In the genomic region with DNA sequence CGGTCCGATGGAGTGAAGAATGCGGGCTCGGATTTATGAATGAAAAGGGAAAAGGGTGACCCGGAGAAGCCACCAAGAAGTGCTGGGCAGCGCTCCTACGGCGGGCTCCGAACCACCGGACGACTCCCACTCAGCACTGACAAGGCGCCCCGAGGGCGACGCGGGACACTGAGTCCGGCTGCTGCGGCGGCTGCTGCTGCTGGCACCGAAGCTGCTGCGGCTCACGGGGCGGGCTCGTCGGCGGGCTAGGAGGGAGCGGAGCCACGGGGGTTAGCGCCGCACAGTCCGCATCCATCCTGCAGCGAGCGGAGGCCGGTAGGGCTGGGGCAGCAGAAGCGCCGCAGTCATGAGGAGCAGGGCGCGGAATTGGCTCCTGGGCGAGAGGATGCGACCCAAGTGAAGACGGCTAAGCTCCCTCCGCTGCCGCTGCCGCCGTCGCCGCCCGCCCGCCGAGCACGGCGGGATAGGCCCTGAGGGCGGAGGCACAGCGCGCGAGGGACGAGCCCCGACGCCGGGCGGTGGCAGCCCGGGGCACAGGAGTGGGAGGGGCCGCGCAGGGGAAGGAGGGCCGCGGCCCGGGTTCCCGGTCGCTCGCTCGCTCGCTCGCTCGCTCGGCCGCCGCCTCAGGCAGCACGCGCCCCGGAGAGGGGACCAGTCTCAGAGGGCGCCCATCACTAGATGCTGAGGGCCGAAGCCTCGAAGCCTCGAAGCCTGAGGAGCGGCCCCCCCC, we compare ENCODE assay signal across 8 mouse cellular contexts. TPM values are rescaled to one million over a fixed set of nuclear protein-coding genes. Genes with fewer than 3 reads are reported as not detected.
DNase-seq lines count a peak whose midpoint lies in the region; ATAC-seq lines count a peak whose summit lies in the region.

No protein-coding gene starts in this region.

- H3K27me3 ChIP-seq in embryonic facial prominence, embryonic 14.5 days (replicated peaks; ENCODE audit: control insufficient read depth, insufficient read depth, low read length), result no peaks in the 10 kb centered on the region
- no peaks in the 10 kb centered on the region for H3K27me3 ChIP-seq in heart, embryonic 10.5 days (ENCODE audit: insufficient read depth, poor library complexity, severe bottlenecking)
- no peaks in the 10 kb centered on the region for H3K27me3 ChIP-seq in kidney, embryonic 16.5 days (ENCODE audit: insufficient read depth, low read length)
- no peaks in the 10 kb centered on the region for H3K27me3 ChIP-seq in liver, embryonic 11.5 days (replicated peaks; ENCODE audit: control insufficient read depth, insufficient read depth, low read length)
- no peaks in the 10 kb centered on the region for H3K27me3 ChIP-seq in stomach, embryonic 14.5 days (ENCODE audit: control insufficient read depth, insufficient read depth, low read length)

- H3K36me3 ChIP-seq in embryonic facial prominence, embryonic 14.5 days (ENCODE audit: control insufficient read depth, insufficient read depth, low read length), result peaks cover 11% of the 10 kb centered on the region
- peaks cover 17% of the 10 kb centered on the region for H3K36me3 ChIP-seq in heart, embryonic 10.5 days
- no peaks in the 10 kb centered on the region for H3K36me3 ChIP-seq in kidney, embryonic 16.5 days (ENCODE audit: insufficient read depth, low read length)
- peaks cover 4% of the 10 kb centered on the region; the same call in 1 of the 2 replicates for H3K36me3 ChIP-seq in liver, embryonic 11.5 days (ENCODE audit: control insufficient read depth, insufficient read depth, low read length)
- H3K36me3 ChIP-seq in stomach, embryonic 14.5 days (ENCODE audit: control insufficient read depth, insufficient read depth, low read length), result no peaks in the 10 kb centered on the region

- H3K27ac ChIP-seq in embryonic facial prominence, embryonic 14.5 days (replicated peaks; ENCODE audit: low read depth, low read length), result peak overlapping the region; percentile 98
- H3K27ac ChIP-seq in heart, embryonic 10.5 days, result peak overlapping the region; percentile 98
- H3K27ac ChIP-seq in kidney, embryonic 16.5 days (ENCODE audit: low read length), result peak overlapping the region; percentile 99
- H3K27ac ChIP-seq in liver, embryonic 11.5 days (ENCODE audit: low read depth, low read length), result peak overlapping the region; percentile 94
- H3K27ac ChIP-seq in stomach, embryonic 14.5 days (ENCODE audit: low read length), result peak overlapping the region; percentile 99

- H3K4me2 ChIP-seq in embryonic facial prominence, embryonic 14.5 days (ENCODE audit: low read depth, low read length), result peak overlapping the region; percentile 88
- H3K4me2 ChIP-seq in kidney, embryonic 16.5 days (replicated peaks; ENCODE audit: low read depth, low read length), result peak overlapping the region; percentile 62
- peak overlapping the region; percentile 99 for H3K4me2 ChIP-seq in liver, embryonic 11.5 days
- peak overlapping the region; percentile 93 for H3K4me2 ChIP-seq in stomach, embryonic 14.5 days (replicated peaks; ENCODE audit: low read depth, low read length)

- H3K9me3 ChIP-seq in embryonic facial prominence, embryonic 14.5 days (ENCODE audit: control insufficient read depth, low read length), result no peaks in the 10 kb centered on the region
- no peaks in the 10 kb centered on the region for H3K9me3 ChIP-seq in heart, embryonic 10.5 days
- no peaks in the 10 kb centered on the region for H3K9me3 ChIP-seq in kidney, embryonic 16.5 days (ENCODE audit: low read length)
- no peaks in the 10 kb centered on the region for H3K9me3 ChIP-seq in liver, embryonic 11.5 days (ENCODE audit: control insufficient read depth, low read length)
- H3K9me3 ChIP-seq in stomach, embryonic 14.5 days (ENCODE audit: control insufficient read depth, low read depth, low read length), result no peaks in the 10 kb centered on the region

- peak overlapping the region; percentile 88 for H3K4me3 ChIP-seq in embryonic facial prominence, embryonic 14.5 days (ENCODE audit: low read depth, low read length)
- peak overlapping the region; percentile 97 for H3K4me3 ChIP-seq in heart, embryonic 10.5 days
- H3K4me3 ChIP-seq in kidney, embryonic 16.5 days (ENCODE audit: low read length), result peak overlapping the region; percentile 93
- H3K4me3 ChIP-seq in liver, embryonic 11.5 days (ENCODE audit: low read depth, low read length), result peak overlapping the region; percentile 94
- H3K4me3 ChIP-seq in stomach, embryonic 14.5 days (ENCODE audit: low read depth, low read length), result peak overlapping the region; percentile 90

- peak; percentile 62 for DNase-seq in layer of hippocampus, adult 11-12 months (ENCODE audit: low spot score)
- DNase-seq in layer of hippocampus, adult 9-10 months (ENCODE audit: low spot score), result no peak
- DNase-seq in embryonic facial prominence, embryonic 14.5 days (ENCODE audit: low spot score), result peak; percentile 84
- DNase-seq in heart, embryonic 10.5 days (ENCODE audit: low spot score), result peak; percentile 88
- peak; percentile 91 for DNase-seq in liver, embryonic 11.5 days (ENCODE audit: low spot score)
- peak; percentile 83 for DNase-seq in naive thymus-derived CD4-positive, alpha-beta T cell, adult 2 months (ENCODE audit: low read depth)

- peaks cover 14% of the 10 kb centered on the region for H3K4me1 ChIP-seq in embryonic facial prominence, embryonic 14.5 days (ENCODE audit: control insufficient read depth, insufficient read depth, low read length)
- 0 out of 2 replicates have a peak, but pooled peaks cover 2% of the 10 kb centered on the region for H3K4me1 ChIP-seq in heart, embryonic 10.5 days
- H3K4me1 ChIP-seq in kidney, embryonic 16.5 days (ENCODE audit: insufficient read depth, low read length), result peaks cover 10% of the 10 kb centered on the region
- peaks cover 12% of the 10 kb centered on the region for H3K4me1 ChIP-seq in liver, embryonic 11.5 days (replicated peaks; ENCODE audit: control insufficient read depth, insufficient read depth, low read length)
- peaks cover 11% of the 10 kb centered on the region for H3K4me1 ChIP-seq in stomach, embryonic 14.5 days (ENCODE audit: control insufficient read depth, insufficient read depth, low read length)

- WGBS in embryonic facial prominence, embryonic 14.5 days, result under 1% methylated on average over 22 of the region's 85 CpGs
- under 1% methylated on average over 74 of the region's 85 CpGs for WGBS in heart, embryonic 10.5 days
- under 1% methylated on average over 66 of the region's 85 CpGs for WGBS in kidney, embryonic 16.5 days
- WGBS in liver, embryonic 11.5 days, result 2% methylated on average over 80 of the region's 85 CpGs
- WGBS in stomach, embryonic 14.5 days, result under 1% methylated on average over 56 of the region's 85 CpGs

- peak; percentile 66 for ATAC-seq in embryonic facial prominence, embryonic 14.5 days (ENCODE audit: low read depth)
- ATAC-seq in kidney, embryonic 16.5 days (ENCODE audit: low FRiP score, low TSS enrichment), result peak; percentile 84
- ATAC-seq in liver, embryonic 11.5 days (replicated peaks; ENCODE audit: low FRiP score), result peak; percentile 84
- ATAC-seq in stomach, embryonic 14.5 days (ENCODE audit: insufficient number of reproducible peaks, insufficient read depth, low FRiP score, low read depth), result peak; percentile 77

- H3K9ac ChIP-seq in embryonic facial prominence, embryonic 14.5 days (ENCODE audit: low read depth, low read length), result peak overlapping the region; percentile 81
- H3K9ac ChIP-seq in kidney, embryonic 16.5 days (replicated peaks; ENCODE audit: low read length), result peak overlapping the region; percentile 94
- peak overlapping the region; percentile 81 for H3K9ac ChIP-seq in liver, embryonic 11.5 days (ENCODE audit: low read depth, low read length)
- peak overlapping the region; percentile 87 for H3K9ac ChIP-seq in stomach, embryonic 14.5 days (replicated peaks; ENCODE audit: low read depth, low read length)

RNA-seq across cellular contexts. Expression of a gene that starts 0.7 kb away (rescaled TPM):
- polyA plus RNA-seq in embryonic facial prominence, embryonic 14.5 days (2014; fragmentation: Nextera tagmentation; extraction: Ambion mirVana), result 73.3 and 83.9 TPM in 2 replicates
- polyA plus RNA-seq in heart, embryonic 10.5 days (2016; fragmentation: Nextera tagmentation; extraction: Ambion mirVana), result 68.6 and 71.9 TPM in 2 replicates
- 40.7 and 57.0 TPM in 2 replicates for polyA plus RNA-seq in kidney, embryonic 16.5 days (2015; fragmentation: Nextera tagmentation; extraction: Ambion mirVana)
- 46.6 and 55.2 TPM in 2 replicates for polyA plus RNA-seq in liver, embryonic 11.5 days (2014; fragmentation: Nextera tagmentation; extraction: Ambion mirVana)
- polyA plus RNA-seq in stomach, embryonic 14.5 days (2014; fragmentation: Nextera tagmentation; extraction: Ambion mirVana), result 80.8 and 86.0 TPM in 2 replicates

RNA-seq across cellular contexts. Expression of a gene that starts 55.3 kb away (rescaled TPM):
- 0.61 and 0.69 TPM in 2 replicates for polyA plus RNA-seq in embryonic facial prominence, embryonic 14.5 days (2014; fragmentation: Nextera tagmentation; extraction: Ambion mirVana)
- polyA plus RNA-seq in heart, embryonic 10.5 days (2016; fragmentation: Nextera tagmentation; extraction: Ambion mirVana), result not detected in 2 replicates
- 0.19 TPM in 1 of 2 replicates, not detected in the other for polyA plus RNA-seq in kidney, embryonic 16.5 days (2015; fragmentation: Nextera tagmentation; extraction: Ambion mirVana)
- polyA plus RNA-seq in liver, embryonic 11.5 days (2014; fragmentation: Nextera tagmentation; extraction: Ambion mirVana), result not detected in 2 replicates
- not detected in 2 replicates for polyA plus RNA-seq in stomach, embryonic 14.5 days (2014; fragmentation: Nextera tagmentation; extraction: Ambion mirVana)
